Mouse (Mus musculus) G1E-ER4 (cell line): ENCODE data around the gene Acbd4. TPM values are rescaled to one million over a fixed set of nuclear protein-coding genes. Genes with fewer than 3 reads are reported as not detected.

Experiments
- GATA1 ChIP-seq: IDR thresholded peaks from one replicate; pipeline ENCODE4 v1.8.0; 2012; ENCODE audit warnings: low read length, inconsistent platforms
- polyA plus RNA-seq: library from polyadenylated mRNA; stranded (reverse); fragments of >175 nt; gene quantifications from 2 replicates; pipeline ENCODE4 v1.2.3, GENCODE M21; 2012

Gene Acbd4
- polyA plus RNA-seq, 1 experiment = 31.9 TPM

GRCm38 (mm10) chr11:103101866-103102501 is 502 bp downstream of the Acbd4 start:
- no peak for TF ChIP-seq GATA1

- TF ChIP-seq GATA1 = no peak
Observed at GRCm38 (mm10) chr11:103102725-103103349, 1.4 kb downstream of the Acbd4 start.

- TF ChIP-seq GATA1 = no peak
Observed at GRCm38 (mm10) chr11:103103621-103104020, 2.1 kb downstream of the Acbd4 start.

GRCm38 (mm10) chr11:103104469-103104868 is 3.0 kb downstream of the Acbd4 start:
- TF ChIP-seq GATA1 = no peak

- TF ChIP-seq GATA1 = no peak
Observed at GRCm38 (mm10) chr11:103105180-103105725, 3.8 kb downstream of the Acbd4 start.

- no peak for TF ChIP-seq GATA1
Observed at GRCm38 (mm10) chr11:103105810-103106209, 4.3 kb downstream of the Acbd4 start.

- no peak for TF ChIP-seq GATA1
Observed at GRCm38 (mm10) chr11:103106386-103106785, 4.9 kb downstream of the Acbd4 start.

GRCm38 (mm10) chr11:103111301-103111700 is 9.8 kb downstream of the Acbd4 start:
- TF ChIP-seq GATA1 = no peak

- no peak for TF ChIP-seq GATA1
Observed at GRCm38 (mm10) chr11:103111881-103112551, 10.5 kb downstream of the Acbd4 start.

GRCm38 (mm10) chr11:103112552-103112912 is 11.1 kb downstream of the Acbd4 start:
- no peak for TF ChIP-seq GATA1

GRCm38 (mm10) chr11:103113005-103113404 is 11.5 kb downstream of the Acbd4 start:
- no peak for TF ChIP-seq GATA1

- TF ChIP-seq GATA1 = no peak
Observed at GRCm38 (mm10) chr11:103113771-103114170, 12.3 kb downstream of the Acbd4 start.

GRCm38 (mm10) chr11:103114270-103114943 is 12.9 kb downstream of the Acbd4 start:
- TF ChIP-seq GATA1 = no peak

GRCm38 (mm10) chr11:103115163-103116007 is 13.9 kb downstream of the Acbd4 start:
- no peak for TF ChIP-seq GATA1
